Mouse (Mus musculus) heart, adult 11 months (tissue): ENCODE results near the gene Crb1.
"Not testable (repeated sequence)": the region's sequence is repeated elsewhere in the genome, so short reads cannot be mapped to it uniquely, and the experiment has no call there.

Source experiments
- DNase-seq: peaks from one replicate; pipeline ENCODE4 v3.0.0; 2022

Crb1 gene

DNA sequence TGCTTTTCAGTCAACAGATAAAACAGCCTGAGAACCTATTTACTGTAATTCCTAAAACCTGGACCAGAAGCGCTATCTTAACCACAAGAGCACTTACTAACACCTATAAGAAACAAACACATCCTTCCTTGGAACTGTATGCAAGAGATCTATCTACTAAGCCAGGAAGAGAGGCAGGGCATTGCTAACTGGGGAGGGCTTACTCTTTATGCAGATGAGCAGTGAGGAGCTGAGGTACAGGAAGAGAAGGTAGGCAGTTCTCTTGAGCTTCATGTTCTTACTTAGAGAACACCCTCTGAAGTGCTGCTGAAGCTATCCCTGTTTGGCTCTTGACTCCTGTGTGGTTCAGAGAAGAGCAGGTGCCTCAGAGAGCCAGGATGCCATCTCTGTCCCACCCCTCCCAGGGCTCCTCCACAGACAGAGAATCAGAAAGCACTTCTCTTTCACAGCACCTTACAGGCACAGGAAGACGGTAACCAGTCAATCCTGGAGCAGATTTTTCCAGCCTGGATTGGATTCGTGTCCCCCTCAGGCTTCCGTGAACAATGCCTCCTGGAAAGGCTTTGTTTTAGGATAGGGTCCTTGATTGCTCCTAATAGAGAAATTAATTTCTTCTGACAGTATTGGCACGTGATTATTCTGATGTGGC is at the start of gene Crb1:
Gene Crb1, minus strand, starts transcription at position 463 of the 649 bp plus-strand sequence.
- DNase-seq, result no peak

DNA sequence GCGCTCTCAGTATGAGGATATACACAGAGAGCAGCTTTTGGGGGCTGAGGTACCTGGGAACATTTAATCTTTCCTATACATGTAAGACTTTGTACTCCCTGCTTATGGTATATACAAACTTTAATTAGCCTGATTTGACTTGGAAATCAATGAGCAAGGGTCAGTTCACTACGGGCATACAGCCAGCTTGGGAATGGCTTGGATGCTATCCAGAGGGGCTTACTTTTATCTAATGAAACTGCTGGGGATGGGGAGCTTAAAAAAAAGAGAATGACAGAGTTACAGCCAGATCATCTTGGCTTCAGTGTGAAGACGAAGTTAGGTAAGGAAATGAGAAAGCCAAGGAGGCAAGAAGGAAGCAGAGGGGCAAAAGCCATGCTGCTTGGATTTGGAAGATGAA is 48.1 kb upstream of the Crb1 start:
- DNase-seq, result no peak

DNA sequence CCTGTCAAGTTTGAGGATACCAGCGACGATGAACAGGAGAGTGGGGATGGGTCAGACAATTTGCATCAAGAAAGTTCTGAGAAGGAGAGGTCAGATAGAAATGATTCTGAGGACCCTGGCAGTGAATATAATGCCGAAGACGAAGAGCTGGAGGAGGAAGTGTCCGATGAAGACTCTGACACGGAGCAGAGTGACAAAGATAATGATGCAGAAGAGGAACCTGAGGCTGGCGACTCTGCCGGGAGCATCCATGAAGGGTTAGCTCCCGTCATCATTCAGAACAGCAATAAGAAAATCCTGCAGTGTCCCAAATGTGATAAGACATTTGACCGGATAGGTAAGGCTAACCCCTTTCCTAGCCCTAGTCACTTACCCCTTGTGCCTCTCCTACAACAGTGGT is 47.0 kb upstream of the Crb1 start:
- DNase-seq, result no peak

DNA sequence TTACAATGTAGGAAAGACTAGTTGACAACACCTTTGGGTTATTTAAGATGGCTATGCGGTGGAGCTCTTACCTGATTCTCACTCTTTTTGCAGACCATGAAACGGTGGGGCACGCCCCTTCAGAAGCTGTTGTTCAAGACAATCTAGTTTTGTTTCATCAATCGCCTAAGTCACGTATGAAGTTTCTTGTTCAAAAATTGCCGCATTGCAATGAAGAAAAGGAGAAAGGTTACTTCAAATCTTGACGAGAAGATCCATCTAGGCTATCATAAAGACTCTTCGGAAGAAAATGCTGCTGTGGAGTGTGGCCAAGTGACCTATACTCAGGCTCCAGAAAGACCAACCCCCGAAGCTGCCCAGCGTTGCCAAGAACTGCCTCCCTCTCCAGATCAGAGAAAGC is 46.0 kb upstream of the Crb1 start:
- no peak for DNase-seq

DNA sequence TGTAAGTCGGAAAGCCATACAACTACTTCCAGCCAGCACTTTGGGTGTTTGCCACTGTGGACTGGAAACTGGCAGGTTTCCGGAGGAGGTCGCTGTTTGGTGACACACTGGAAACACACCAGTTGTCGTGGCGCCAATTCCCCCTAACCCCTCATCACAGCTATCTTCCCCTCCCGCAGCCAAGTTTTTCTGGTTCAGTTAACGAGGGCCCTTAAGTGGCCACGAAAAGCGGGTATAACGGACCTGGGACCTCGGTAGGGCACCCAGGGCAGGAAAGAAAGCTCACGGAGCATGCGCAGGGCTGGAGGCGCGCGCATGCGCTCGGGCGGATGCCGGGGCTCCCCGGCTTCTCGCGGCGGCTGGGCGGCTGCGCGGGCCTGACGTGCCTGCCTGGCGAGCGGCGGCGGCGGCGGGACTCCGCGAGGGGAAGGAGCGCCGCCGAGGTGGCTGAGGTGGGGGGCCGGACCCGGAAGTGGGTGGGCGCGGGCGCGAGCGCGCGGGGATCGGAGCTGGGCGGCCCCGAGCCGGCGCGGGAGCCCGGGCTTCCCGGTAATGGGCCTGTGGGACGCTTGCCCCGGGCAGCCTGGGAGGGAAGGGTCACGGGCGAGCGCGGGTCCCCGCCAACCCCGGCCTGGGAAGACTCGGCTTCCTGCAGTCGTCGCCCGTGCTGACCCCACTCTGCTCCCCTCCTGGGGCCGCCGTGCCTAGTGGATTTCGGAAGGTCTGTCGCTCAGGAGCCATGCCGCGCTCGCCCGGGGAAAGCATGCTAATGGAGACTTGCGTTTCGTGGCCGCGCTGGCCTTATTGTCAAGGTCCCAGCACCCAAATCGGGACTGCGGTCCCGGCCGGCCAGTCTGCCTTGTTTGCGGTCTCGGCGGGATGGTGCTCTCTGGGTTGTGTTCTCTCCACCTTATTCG is 45.2 kb upstream of the Crb1 start, which contains the start of gene Zbtb41:
Gene Zbtb41, plus strand, starts transcription at position 414 of the 917 bp plus-strand sequence.
- peak; percentile 99 for DNase-seq

DNA sequence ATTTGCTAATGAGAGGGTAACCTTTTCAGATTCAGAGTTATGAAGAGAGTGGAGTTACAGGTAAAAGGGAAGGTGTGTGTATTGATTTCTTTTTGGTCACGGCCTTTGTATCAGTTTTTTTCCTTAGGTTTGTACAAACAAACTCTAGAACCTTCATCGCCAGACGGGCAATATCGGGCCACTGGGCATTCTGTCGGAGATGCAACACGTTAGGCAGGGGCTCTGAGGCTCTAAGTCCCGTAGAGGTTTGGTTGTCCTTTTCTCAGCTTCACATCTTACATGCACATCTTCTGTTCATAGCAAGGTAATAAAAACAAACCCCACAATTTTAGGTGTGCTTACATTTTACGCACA is 44.6 kb upstream of the Crb1 start:
- DNase-seq, result no peak

DNA sequence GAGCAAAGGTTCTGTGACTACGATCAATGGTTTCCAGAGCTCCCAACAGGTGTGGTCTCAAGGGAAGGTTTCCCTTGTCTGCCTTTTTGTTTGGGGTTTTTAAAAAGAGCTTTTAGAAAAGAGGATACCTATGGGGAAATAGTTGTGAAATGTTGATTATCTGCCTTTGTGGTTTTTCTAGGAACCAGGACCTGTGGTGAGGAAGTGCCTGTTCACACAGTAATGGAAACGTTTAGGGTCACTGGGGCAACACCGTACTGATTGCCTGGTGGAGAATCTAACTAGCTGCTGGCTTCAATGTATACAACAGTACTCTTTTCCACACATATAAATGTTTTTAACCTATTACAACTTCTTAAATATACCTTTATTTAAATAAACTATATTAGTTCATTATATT is 36.6 kb upstream of the Crb1 start:
- peak; percentile 39 for DNase-seq

DNA sequence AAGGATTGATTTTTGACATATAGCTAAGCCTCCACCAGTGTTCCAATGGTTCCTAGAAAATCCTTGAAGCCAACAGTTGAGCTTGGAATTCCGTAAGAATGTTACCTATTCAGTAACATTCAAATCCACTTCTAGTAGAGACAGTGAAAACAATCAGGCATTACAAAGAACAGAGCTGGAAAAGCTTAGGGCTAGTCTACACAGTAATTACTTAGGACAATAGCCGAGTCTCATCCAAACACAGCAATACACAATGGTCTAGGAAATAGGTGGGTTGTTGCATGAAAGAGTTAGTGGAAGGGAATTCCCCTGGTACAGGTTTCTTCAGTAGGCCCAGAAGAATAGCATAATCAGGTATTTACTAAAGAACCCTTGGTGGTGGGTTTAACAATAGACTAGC is 35.5 kb upstream of the Crb1 start:
- not testable (repeated sequence) for DNase-seq

DNA sequence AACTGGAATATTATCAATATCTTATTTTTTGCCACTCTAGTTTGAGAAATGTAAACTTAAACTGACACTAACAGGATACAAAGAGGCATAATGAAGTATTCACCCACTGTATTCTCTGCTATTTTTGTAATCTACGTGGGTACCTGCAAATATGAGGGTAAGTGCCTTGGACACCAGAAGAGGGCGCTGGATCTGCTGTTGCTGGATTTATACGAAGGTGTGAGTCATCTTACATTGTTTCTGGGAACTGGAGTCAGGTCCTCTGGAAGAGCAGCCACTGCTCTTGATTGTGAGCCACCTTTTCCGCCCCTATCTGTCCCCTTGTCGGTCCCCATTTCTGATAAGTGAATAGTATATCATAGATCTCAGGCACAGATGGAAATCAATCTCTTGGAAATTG is 30.8 kb upstream of the Crb1 start:
- no peak for DNase-seq

DNA sequence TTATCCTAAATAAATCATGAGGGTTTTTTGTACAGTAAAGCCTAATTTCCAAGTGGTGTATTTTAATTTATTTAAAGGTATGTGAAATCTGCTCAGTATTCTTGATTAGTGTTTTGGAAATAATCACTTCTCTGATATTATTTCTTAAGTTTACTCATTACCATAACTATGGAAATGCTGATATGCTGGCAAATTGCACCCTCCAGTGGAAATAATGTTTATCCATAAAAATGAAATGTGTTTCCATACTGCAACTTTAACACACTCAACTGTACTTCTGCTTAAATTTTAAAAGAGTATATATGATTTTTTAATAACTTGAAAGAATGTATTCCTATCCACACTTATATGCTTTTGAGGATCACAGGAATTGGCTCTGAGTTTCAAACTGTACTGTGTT is 28.9 kb upstream of the Crb1 start:
- DNase-seq, result no peak

DNA sequence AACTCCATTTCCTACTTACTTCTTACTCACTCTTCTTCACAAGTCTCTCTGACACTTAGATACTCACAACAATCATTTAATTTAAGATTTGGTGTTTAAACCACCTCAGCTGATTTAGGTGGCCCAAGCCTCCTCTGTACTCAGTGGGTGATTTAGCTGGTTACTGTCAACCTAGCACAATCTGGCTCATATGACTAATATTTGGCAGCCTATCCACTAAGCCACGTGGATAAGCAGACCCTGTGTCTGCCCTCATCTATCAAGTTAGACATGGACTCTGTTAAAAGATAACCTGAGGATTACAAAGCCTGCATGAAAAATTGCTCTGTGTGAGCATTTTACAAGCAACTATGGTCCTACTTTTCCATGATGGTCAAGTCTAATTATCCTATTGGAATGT is 19.7 kb upstream of the Crb1 start:
- no peak for DNase-seq

DNA sequence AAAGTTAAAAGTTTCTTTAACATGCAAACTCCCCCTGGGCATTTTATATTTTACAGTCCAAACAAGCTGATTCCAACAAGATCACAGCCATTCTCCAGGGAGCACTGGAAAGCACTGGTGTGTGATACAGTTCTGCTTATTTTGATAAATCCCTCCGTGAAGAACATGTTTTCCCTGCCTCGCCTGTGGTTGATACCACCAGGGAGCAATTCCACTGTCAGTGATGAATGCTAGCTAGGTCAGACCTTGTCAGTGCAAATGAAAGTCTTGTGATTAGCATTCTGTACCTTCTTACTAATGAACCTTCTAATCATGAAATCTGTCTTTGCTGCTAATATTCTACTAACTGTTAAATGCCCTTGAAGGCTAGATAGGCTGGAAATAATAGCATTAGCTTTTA is 14.8 kb upstream of the Crb1 start:
- no peak for DNase-seq

DNA sequence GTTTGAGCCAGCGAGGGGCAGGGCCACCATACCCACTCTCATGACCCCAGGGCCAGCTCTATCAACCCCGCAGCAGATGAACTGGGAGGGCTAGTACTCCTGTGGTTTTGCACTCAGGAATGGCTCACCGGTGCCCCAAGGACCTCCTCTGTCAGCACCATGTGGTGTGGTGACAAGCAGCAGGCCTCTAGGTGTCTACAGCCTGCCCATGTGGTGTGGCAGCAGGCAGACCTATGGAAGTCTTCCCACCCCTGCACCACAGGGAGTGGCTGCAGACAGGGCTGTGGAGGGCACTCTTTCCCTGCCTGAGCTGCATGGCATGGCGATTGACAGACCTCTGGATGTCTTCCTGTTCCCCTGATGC is 2.7 kb upstream of the Crb1 start:
- DNase-seq, result no peak

DNA sequence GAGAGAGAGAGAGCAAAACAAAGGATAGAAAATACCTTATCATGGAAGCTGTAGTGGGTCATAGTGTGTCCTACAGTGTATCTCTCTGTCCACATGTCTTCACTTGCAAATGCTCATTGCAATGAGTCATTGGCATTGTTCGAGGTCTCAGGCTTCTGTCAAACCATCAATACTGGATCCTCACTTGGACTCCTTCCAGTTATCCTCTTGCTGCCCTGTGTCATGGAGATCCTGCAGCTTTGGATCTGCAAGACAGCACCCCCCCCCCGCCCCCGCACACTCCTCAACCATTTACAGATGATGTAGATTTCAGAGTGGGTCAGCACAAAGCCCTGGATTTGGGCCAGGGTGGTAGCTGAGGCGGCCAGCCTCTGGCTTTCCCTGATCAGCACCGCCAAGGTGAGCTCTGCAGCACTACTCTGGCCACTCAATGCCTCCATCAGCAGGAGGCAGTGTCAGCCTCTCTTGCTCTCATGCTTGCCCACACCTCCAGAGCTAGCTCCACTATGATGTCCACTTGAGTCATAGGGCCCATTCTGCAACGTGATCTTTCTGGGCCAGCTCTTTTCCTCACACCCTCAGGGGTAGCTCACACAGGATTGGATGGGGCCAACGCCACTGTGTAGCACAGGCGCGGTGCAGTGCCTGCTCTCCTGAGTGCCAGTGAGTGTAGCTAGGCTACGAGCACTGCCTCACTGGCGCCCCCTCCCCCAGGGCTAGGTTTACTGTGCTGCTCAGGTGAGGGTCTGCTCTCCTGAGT is 2.1 kb upstream of the Crb1 start:
- DNase-seq, result no peak

DNA sequence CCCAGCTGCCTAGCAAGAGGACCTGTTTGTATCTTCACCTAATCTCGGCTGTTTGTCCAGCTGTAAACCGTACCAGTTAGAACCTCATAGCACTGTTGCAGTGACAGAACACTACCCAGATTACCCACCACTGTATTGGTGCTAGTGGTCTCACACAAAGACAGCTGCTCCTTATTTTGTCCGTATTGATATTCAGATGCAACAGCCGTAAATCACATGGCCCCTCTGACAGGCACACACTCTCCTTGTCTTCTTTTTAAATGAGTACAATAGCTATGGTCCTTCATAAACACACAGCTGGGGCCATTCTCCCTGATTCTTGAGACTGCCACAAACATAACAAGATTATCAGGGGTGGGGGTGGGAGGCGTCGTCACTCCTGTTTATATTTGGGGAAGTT is 1.0 kb downstream of the Crb1 start:
- DNase-seq, result no peak

DNA sequence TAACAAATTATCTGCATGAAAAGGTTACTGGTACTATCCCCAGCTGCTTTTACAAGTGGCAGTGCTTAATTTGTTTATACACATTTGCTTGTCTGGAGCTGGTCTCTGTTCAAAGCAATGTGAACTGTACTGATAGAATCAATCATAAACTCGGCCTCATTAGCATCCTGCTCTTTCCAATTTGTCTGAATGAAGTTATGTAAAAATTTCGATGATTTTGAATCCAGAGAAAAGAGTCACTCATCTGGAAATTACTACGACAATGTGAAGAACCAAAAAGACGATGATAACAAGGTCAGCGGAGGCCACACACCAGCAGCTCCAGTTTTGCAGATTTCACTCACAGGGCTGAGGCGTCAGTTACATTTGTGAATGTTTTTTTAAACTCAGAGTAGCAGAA is 5.6 kb downstream of the Crb1 start:
- no peak for DNase-seq

DNA sequence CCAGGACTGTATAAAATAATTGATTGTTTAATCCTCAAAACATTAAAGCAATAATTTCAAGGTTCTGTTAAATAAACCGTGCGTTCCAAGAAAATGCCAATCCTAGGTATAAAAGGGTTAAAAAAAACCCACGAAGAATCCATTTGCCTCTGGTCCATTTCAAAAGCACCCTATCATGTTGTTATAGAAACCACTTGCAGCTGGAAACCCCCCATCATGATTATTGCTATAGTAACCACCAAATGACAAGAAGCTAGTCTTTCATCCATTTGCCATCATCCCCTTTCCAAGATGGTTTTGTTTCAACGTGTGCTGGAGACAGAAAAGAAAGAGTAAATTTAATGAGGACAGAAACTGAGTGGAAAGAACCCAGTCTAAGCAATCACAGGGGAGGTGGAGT is 28.3 kb downstream of the Crb1 start:
- DNase-seq, result no peak

DNA sequence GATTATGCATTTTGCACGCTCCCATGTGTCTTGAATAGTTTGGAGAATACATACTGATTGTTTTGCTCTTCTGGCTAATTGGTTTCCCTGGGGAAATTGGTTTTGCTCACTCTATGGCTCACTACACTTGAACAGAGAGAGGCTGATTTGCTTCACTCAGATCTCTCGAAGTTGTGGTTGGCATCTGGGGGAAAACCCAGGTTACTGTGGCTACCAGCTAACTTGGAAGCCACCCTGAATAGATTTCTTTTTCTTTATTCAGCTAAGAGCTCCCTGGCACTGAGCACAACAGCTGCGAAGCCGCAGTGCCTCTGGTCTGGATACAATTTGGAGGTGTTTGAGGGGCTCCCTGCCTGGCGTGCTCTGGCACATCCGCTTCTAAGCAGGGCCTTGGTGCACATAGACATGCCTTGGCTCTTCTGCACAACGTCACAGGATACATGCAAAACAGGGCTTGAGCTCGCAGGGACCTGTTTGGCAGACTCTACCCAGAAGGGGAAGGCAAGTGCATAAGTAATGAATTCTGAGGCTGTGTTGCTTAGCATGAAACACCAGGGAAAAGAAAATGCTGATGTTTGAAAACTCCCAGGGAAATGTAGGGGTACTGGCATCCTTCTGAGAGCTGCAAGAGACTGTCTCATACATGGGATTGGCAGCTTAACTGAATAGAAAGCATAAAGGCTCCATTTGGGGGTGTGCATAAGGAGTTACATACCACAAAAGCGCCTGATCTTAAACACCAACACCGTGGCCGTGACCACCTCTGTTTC is 30.1 kb downstream of the Crb1 start:
- no peak for DNase-seq

DNA sequence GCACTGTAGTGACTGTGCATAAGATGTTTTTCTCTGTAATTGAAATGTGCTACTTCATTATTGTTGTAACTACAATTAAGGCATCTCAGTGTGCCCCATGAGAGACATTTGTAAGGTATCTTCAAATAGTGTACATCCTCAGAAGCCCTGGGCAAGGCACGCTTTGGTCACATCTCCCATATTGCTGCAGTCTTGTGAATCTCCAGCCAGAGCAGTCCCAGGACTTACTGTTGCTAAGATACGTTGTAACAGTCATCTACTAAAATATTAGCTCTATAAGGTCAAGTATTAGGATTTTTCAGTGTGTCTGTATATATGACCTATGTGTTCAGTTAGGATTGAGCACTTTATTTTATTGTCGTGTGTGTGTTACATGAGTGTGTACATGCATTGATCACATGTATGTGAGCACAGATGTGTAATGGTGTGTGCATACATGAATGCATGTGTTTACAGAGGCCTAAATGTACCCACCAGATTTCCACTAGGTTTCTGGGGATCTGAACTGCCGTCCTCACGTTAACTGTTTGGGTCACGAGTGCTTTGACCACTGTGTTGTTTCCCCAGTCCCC is 30.8 kb downstream of the Crb1 start:
- DNase-seq, result no peak

DNA sequence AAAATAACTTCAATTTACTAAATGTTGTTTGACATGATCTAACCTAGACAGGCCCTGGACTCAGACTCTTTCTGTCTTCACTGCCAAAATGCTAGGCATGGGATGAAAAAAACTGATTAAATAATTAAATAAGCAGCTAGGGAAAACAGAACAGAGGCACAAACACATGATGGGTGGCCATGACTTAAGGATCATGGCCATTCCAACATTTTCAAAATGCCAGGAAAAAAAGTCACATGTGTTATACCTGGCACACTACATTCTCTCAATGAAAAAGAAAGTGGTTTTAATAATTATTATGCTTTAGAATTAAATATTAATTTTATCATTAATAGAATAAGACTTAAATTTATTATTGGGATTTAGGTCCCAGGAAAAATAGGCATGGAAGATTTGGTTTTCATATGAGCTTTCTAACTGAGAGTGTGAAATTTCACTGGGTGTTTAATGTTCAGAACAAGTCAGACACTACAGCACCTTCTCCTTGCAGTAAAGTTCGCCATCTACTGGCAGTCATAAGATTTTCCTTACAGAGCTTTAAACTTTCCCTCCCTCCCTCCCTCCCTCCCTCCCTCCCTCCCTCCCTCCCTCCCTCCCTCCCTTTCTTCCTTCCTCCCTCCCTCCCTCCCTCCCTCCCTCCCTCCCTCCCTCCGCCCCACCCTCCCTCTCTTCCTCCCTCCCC is 36.6 kb downstream of the Crb1 start:
- no peak for DNase-seq

DNA sequence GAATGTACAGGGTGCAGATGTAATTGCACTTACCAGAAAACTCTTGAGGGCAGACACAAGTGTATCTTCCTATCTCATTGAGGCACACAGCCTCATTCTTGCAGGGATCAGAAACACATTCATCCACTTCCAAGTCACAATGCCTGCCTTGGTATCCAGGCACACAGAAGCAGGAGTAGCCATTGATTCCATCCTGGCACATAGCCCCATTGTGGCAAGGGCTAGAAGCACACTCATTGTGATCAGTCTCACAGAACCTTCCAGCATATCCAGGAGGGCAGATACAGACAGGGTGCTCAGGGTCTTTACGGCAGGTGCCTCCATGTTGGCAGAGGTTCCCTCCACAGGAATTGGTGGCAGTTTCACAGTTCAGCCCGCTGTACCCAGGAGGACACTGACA is 39.9 kb downstream of the Crb1 start:
- DNase-seq, result no peak

DNA sequence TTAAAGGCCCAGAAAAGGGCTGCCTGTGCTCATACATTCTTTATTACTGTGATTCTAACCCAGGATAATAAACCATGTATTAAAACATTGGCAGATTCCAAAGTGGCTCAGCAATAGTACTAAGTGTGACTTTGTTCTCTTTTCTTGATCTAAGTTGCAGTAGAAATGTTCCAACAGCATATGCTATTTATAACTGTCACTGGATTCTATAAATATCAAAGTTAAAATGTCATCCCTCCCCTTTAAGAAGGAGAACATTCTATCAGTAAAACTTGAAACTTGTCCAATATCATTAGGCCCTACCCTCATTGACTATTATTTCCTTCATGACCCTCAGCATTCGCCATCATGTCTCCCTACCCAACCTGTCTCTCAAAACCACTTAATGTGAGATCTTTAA is 48.1 kb downstream of the Crb1 start:
- DNase-seq, result no peak
